Mouse (Mus musculus) brain, embryonic 14.5 days (tissue): ENCODE measurements around the gene Ptrh1.

ENCODE experiments used
- CTCF ChIP-seq: fragments of 200-500 bp; IDR thresholded peaks from 2 replicates; pipeline ENCODE4 v1.5.1; 2012; ENCODE audit warnings: inconsistent platforms, mild to moderate bottlenecking, moderate library complexity, borderline replicate concordance; ENCODE audit not compliant: insufficient read depth, insufficient read length; ENCODE audit errors: extremely low read depth
- POLR2A ChIP-seq: fragments of 200-500 bp; IDR thresholded peaks from 2 replicates; pipeline ENCODE4 v1.6.1; 2012; ENCODE audit warnings: mild to moderate bottlenecking, inconsistent platforms, borderline replicate concordance; ENCODE audit not compliant: poor library complexity, insufficient read depth, insufficient read length, severe bottlenecking; ENCODE audit errors: extremely low read depth

DNA sequence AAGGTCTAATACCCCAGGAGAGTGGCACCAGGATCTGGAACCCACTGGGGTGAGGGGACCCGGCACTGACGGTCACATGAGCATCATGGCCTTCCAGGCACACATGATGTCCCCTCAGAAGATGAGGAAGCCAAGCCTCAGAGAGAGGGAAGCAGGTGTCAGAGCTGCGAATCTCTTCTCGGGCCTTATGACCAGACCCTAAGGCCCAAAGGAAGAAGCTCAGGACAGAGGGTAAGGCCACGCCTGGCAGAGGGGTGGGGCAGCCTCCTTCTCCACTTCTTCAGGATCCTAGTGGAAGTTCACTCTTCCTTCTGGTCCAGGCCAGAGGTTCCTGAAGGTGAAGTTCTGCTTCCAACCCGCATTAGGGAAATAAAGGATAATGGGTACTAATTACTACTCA lies 42.9 kb upstream of the Ptrh1 start:
- TF ChIP-seq CTCF = no peak
- no peak for TF ChIP-seq POLR2A
